8 mouse cellular contexts compared by ENCODE assay signal in the genomic region with DNA sequence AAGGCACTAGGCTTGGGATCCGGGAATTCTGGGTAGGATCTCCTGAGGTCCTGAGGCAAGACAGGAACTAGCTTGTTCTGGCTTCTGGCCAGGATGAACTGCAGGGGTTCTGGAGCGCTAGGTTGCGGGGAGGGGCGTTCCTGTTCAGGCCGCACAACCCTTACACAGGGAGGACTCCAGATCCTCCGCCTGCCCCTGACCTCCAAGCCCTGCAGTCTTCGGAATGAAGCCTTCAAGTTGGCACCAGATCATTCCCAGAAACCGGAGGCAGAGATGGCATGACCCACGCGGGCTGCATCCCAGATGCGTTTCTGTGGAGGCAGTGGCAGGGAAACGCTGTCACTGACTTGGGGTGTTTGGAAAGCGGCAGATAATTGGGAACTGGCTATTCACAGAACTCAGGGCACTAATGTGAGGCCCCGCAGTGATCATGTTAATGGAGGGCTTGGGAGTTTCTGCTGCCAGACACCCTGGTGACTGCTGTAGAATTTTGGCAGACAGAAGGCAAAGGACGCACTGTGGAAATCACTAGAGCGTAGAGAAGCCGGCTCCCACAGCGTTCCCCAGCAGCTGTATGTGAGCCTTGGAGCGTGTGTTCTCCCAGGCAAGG.
A peak's percentile ranks its signal among the peaks of the same experiment; 100 is the strongest.
DNase-seq lines count a peak whose midpoint lies in the region; ATAC-seq lines count a peak whose summit lies in the region.

No protein-coding gene starts in this region.

- H3K4me3 ChIP-seq in forebrain, embryonic 11.5 days (ENCODE audit: low read depth, low read length) = peak overlapping the region; percentile 17
- no peak overlapping the region for H3K4me3 ChIP-seq in neural tube, embryonic 12.5 days

- H3K27ac ChIP-seq in forebrain, embryonic 11.5 days (ENCODE audit: low read depth, low read length) = peak overlapping the region; percentile 63; the same call in 1 of the 2 replicates
- H3K27ac ChIP-seq in neural tube, embryonic 12.5 days = peak overlapping the region; percentile 38; the same call in 1 of the 2 replicates

- H3K36me3 ChIP-seq in forebrain, embryonic 11.5 days (ENCODE audit: control insufficient read depth, insufficient read depth, low read length) = no peaks in the 10 kb centered on the region
- H3K36me3 ChIP-seq in neural tube, embryonic 12.5 days = no peaks in the 10 kb centered on the region

- peak; percentile 75 for ATAC-seq in forebrain, embryonic 11.5 days (replicated peaks; ENCODE audit: low FRiP score)
- ATAC-seq in neural tube, embryonic 12.5 days (ENCODE audit: low FRiP score, low read depth) = peak; percentile 83

- 4% methylated on average over 19 of the region's 19 CpGs for whole genome bisulfite sequencing in forebrain, embryonic 11.5 days
- WGBS in neural tube, embryonic 12.5 days = 4% methylated on average over 19 of the region's 19 CpGs

- peaks cover 14% of the 10 kb centered on the region; the same call in 1 of the 2 replicates for H3K4me1 ChIP-seq in forebrain, embryonic 11.5 days (replicated peaks; ENCODE audit: control insufficient read depth, insufficient read depth, low read length)
- peaks cover 20% of the 10 kb centered on the region for H3K4me1 ChIP-seq in neural tube, embryonic 12.5 days

- H3K27me3 ChIP-seq in forebrain, embryonic 11.5 days (ENCODE audit: control insufficient read depth, insufficient read depth, low read length) = no peaks in the 10 kb centered on the region
- H3K27me3 ChIP-seq in neural tube, embryonic 12.5 days (replicated peaks) = no peaks in the 10 kb centered on the region

- H3K9ac ChIP-seq in forebrain, embryonic 11.5 days (ENCODE audit: low read length) = peak overlapping the region; percentile 39
- 0 out of 2 replicates have a peak overlapping the region, but pooled peaks have one; percentile 14 for H3K9ac ChIP-seq in neural tube, embryonic 12.5 days

- H3K9me3 ChIP-seq in forebrain, embryonic 11.5 days (ENCODE audit: control insufficient read depth, low read length) = no peaks in the 10 kb centered on the region
- H3K9me3 ChIP-seq in neural tube, embryonic 12.5 days = no peaks in the 10 kb centered on the region

- H3K4me2 ChIP-seq in forebrain, embryonic 11.5 days (ENCODE audit: low read depth, low read length, severe bottlenecking) = peak overlapping the region; percentile 49
- peak overlapping the region; percentile 58 for H3K4me2 ChIP-seq in neural tube, embryonic 12.5 days (replicated peaks)

- DNase-seq in kidney, adult 9 months = peak; percentile 3
- no peak for DNase-seq in kidney, postnatal 25 days
- peak; percentile 22 for DNase-seq in brain, embryonic 18.5 days (ENCODE audit: low read depth, low spot score)
- peak; percentile 74 for DNase-seq in forebrain, embryonic 11.5 days (ENCODE audit: low spot score)
- DNase-seq in kidney, postnatal 10 days = peak; percentile 41
- DNase-seq in urinary bladder, postnatal 36 days (ENCODE audit: low spot score in 2 of 2) = no peak
- no peak for DNase-seq in urinary bladder, postnatal 25 days (ENCODE audit: low spot score)

Comparison
In these comparisons a context has a peak if more than half of its experiments do, and no peak if none do; other contexts are left out.
1. DNase-seq: peak in kidney, adult 9 months (single experiment), brain, embryonic 18.5 days (single experiment), forebrain, embryonic 11.5 days (single experiment) and kidney, postnatal 10 days (single experiment); none in kidney, postnatal 25 days (0 of 2), urinary bladder, postnatal 36 days (0 of 2) and urinary bladder, postnatal 25 days (single experiment).